Mouse (Mus musculus): ENCODE measurements around the gene Bcl2l12.
"Not testable (repeated sequence)": the region's sequence is repeated elsewhere in the genome, so short reads cannot be mapped to it uniquely, and the experiment has no call there.

Bcl2l12 gene

DNA sequence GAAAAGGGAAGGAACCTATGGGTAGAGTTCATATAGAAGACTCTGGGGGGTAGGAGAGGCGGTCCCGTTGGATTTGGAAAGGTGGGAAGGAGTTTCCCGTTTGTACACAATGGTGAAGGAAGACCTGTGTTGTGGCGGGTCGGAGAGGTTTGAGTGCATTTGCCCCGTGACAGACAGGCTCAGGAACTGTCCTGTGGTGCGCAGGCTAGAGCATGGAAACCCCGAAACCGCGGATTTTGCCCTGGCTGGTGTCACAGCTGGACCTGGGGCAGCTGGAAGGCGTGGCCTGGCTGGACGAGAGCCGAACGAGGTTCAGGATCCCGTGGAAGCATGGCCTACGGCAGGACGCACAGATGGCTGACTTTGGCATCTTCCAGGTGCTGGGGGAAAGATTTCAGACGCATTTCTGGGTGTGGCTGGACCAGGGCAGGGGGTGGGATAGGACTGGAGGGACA lies at the start of gene Bcl2l12:
Gene Bcl2l12 (minus strand): TSS at position 212 of the 455 bp plus-strand sequence.
- peak; percentile 77 for DNase-seq

DNA sequence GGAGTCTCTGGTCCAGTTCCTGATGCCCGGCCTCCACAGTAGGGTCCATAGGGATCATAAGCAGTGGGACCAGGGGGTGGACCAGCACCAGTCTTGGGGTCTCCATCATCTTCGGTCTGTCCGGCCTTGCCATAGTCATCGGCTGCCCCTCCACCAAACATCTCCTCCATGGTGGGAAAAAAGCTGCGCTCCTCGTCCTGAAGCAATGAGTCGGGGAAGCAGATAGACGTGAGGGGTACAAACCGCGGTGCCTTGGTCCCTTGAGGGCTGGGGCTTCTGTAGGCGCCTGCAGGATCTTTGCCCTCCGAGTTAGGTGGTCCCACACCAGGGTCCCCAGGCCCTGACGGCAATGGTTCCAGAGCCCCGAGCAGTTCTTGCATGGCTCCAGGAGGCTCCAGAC lies 49.0 kb upstream of the Bcl2l12 start:
- no peak for DNase-seq

DNA sequence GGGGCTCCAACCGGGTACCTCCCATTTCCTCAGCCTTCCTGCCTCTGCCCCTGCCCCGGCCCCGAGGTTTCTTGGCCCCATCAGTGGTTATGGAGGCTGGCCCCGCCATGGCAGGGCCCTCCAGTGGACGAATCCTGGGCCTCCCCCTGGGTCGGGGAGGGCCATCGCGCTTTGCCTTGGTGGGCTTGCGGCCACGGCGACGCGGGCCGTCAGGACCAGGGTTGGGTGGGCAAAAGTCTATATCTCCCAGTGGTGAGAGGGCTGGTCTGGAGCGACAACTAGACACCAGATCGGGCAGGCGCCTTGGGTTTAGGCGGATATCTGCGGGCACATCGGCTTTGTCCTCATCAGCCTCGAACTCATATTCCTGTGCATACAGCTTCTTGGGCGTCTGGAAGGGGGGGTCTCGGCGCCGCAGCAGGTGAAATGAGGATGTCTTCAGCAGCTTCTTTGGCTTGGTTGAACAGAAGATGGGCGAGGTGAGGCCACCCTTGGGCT lies 48.4 kb upstream of the Bcl2l12 start:
- DNase-seq: no peak

DNA sequence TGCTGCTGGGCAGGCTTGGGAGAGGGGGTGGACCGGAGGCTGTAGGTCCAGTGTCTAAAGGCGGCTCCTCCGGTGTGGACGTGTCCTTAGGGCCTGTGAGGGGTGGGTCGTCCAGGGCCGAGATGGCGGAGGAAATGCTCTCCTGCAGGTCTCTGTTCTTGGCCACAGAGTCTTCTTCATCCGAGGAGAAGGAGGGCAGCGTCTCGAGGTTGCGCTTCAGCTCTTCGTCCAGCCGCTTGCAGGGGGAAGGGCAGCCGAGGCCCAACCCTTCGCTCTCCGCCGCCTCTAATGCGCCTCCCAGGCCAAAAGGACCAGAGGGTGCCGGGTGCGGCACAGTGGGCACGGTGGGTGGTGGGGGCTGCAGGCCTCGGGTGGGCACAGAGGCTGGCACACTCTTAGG lies 47.2 kb upstream of the Bcl2l12 start:
- DNase-seq: no peak

DNA sequence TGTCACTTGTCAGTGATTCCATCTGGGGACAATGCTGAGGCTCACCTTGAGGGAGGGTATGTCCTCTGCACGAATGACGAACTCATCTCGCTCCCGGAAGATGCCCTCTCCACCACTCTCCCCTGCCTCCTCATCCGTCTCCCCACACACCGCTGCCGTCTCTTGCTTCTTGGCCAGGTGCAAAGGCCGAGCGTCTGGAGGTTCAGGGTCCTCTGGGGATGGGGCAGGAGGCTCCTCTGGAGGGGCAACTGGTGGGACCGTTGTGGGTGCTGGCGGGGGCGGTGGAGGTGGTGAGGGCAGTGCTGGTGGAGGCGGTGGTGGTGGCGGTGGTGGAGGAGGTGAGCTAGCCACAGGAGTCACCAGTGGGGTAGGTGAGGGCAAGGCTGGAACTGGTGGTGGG lies 44.8 kb upstream of the Bcl2l12 start:
- DNase-seq: no peak

DNA sequence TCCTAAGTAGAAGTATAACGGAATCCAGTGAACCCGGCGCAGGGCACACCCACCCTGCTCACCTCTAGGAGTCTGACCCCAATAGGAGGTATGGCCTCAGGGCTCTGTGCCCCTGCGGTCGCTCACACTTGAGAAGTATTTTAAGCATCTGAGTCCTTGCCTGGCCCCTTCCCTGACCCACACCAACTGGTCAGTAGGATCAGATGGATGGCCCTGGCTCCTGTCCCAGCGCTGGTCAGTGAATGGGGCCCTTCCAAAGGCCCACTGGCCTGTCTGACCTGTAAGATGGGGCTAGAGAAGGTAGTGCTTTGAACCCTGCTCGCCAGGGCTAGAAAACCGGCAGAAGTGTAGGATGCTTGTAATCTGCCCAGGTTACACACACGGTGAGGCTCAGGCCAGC lies 42.3 kb upstream of the Bcl2l12 start:
- no peak for DNase-seq

DNA sequence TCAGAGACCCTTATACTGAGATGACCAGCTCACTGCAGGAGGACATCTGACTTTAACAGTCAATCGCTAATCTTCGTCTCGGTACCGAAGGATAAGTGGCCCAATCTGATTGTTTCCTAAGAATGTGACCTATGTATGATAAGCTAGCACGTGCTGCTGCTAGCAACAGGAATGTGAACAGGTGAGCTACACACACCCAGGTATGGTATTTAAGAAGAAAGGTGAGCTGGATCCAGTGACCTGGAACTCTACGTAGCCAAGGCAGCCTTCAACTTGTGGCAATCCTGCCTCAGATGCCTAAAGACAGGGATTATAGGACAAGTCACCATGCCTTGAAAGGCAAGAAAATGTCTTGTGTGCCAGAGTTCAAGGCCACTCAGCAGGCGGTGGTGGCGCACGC lies 39.9 kb upstream of the Bcl2l12 start:
- DNase-seq: no peak

DNA sequence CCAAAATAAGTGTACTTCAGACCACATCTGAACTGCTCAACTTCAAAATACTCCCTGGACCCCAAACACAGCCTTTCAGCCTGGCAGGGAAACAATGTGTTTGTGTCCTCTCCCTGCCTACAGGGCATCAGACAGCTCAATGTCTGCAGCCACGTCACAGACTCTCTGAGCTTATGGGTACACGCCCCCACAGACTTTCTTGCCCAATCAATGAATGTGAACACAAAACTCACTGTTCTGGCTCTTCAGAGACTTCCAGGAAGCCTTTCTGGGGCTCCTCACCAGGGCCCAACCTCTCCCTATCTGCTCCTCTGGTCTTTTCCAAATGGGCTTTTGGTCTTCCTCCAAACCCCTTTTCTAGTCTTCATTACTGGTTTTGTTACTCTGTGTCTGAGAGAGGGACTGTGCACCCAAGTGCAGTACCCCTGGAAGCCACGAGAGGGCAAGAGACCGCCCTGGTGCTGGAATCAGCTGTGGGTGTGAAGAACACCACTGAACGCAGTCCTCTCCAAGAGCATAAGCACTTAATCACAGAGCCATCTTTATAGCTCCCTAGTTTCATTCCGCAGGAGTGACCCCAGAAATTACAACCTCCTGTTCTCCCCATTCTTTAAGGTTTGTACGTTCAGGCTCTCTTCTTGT lies 39.3 kb upstream of the Bcl2l12 start:
- DNase-seq: no peak

DNA sequence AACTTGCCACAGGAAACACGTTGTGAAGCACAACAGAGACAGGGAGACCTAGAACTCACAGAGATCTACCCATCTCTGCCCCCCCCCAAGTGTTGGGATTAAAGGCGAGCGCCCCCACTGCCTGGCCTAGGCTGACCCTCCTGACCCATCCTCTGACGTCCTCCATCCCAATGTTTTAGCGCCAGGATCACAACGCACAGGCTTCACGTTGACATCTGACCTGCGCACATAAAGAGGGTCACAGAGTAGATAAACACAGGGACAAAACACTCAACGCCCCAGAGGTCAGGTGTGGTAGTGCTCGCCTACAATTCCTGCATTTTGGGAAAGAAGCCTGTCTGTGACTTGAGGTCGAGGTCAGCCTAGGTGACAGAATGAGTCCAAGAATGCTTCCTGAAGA lies 38.2 kb upstream of the Bcl2l12 start:
- no peak for DNase-seq

DNA sequence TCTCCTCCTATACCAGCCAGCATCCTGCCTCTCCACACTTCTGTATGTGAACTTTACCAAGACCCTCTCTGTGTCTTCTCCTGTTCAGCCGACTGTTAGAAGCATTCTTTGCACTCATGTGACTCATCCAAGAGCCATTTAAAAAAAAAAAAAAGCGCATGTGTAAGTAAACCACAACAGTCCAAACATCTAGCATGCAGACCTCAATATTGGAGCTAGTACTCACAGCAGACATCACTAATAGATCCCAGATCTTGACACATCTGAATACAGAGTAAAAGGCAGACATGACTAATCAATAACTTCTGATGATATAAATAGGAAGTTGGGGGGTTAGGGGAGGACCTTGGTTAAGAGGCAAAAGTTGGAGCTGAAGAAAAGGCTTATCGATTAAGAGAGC lies 37.1 kb upstream of the Bcl2l12 start:
- no peak for DNase-seq

DNA sequence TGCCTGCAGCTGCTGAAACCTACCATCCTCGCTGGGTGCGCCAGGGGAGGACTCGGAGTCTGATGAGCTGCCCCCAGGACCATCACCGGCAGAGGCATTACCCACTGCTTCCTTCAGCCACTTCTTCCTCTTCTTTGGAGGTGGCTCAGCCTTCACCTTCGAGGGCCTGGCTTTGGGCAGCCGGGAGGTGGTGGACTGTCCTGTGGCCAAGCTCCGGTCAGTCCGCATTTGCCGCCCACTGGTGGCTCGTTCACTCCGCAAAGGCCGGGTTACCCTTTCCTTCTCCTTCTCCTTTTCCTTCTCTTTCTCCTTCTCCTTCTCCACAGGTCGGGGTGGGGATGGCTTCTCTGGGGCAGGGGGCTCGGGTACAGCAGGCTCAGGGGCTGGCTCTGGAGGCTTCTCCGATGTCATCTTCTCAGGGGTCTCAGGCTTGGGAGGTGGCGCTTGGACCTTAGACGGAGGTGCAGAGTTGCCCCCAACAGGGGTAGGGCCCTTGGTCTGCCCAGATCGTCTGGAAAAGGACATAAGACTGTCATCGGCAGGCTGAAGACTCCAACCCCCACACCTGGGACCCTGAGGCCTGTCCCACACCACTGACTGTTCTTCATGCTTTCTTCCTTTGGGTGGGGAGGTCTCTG lies 35.3 kb upstream of the Bcl2l12 start:
- no peak for DNase-seq

DNA sequence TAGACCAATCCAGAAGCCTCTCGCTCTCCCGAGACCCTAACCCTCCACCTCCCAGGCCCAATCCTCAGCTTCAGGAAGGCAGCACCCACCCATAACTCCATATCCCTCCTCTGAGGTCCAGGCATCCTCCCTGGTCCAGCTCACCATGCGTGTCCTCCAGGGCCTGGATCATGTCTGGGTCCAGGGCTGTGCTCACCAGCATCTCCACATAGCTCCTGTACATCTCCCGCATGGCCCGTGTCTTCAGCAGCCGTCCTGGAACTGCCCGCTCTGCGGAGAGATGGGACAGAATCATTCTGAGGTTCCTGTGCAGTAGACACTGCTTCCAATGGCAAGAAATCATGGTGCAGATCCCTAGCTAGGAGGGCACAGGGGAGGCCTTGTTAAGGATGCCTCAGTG lies 32.3 kb upstream of the Bcl2l12 start:
- DNase-seq: no peak

DNA sequence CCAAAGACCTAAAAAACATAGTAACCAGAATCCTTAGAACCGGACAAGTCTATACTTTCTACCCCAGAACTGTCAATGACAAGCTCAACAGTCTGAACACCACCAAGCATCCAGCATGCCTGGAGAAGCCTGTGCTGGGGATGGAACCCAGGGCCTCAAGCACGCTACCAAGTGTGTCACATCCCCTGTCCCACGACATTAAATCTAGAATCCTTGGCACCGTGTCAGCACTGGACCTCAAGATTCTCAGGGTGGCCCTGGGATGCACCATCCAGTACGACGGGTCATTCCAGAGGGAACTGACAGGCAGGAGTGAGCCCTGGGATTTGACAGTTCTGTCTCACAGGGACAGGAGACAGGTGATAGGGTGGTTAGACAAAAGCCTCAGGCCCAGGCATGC lies 31.5 kb upstream of the Bcl2l12 start:
- no peak for DNase-seq

DNA sequence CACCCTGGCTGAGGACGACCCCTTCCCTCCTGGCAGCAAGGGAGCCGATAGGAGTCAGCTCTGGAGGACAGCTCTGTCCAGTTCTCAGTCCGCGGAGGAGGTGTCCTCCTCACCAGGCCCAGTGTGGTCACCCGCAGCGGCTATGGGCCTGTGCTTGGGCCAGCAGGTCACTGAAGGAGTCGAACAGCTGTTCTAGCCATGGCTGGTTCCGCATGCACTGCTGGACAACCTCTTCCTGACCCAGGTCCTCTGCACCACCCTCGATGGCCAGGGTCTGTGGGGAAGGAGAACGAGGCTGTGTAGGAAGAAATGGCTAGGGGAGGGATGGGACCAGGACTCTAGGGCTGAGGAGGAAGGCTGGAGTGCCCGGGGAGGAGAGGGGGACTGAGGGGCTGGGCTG lies 29.8 kb upstream of the Bcl2l12 start:
- no peak for DNase-seq

DNA sequence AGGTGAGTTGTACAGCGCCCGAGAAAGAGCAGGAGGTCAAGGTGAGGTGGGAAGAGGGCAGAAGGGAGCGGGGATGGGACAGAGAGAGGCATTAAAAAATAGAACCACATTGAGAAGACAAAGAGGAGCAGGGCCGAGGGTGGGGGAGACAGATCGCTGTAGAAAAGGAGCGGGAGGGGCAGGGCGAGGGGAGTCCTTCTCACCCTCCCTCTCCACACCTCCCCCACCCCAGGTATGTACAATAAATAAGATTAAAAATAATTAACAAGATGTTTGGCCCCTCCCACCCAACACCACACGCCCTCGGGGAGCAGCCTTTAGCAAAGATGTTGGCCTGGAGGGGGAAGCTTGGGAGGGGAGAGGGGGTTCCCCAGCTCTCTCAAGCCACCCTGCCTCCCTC lies 29.2 kb upstream of the Bcl2l12 start:
- DNase-seq: no peak

DNA sequence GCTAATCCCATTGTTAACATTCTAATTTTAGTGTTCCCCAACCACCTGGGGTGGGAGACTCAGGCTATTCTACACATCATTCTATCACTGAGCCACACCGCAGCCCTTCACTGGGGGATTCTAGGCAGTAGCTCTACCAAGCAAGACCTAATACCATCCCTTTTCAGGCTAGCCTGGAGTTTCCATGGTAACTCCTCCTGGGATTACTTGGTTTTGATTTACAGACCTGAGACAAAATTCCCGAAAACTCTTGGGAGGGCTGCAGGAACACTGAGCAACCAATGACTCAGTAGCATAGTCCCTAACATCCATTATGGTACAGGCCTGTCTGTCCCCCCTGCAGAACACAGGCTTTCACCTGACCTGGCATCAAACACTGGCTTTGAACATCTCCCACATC lies 27.7 kb upstream of the Bcl2l12 start:
- DNase-seq: no peak

DNA sequence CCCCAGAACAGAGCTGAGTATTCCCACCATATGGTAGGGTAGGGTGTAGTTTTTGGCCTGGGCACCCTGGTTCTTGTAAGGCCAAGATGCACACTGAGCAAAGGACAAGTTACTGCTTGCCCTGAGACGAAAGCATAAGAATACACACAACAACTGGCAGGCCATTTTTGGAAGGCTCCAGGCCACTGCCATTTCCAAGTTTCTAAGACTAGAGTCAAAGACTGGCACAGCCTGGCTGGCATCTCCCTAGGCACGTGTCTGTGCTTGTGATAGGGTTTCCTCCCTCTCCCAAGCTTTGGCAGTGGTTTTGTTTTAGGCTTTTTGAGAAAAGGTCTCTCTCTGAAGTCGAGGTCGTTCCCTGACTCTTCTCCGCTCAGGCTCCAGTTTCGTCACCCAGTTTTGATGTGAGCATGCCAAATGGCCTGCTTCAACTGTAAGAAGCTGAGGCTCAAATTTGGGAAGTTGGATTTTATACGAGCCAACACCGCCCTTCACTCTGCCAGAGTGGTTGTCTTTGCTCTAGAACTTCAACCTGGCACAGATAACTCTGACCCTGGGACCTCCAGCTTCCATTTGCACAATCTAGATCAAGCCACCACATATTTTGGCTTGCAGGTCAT lies 27.2 kb upstream of the Bcl2l12 start:
- no peak for DNase-seq

DNA sequence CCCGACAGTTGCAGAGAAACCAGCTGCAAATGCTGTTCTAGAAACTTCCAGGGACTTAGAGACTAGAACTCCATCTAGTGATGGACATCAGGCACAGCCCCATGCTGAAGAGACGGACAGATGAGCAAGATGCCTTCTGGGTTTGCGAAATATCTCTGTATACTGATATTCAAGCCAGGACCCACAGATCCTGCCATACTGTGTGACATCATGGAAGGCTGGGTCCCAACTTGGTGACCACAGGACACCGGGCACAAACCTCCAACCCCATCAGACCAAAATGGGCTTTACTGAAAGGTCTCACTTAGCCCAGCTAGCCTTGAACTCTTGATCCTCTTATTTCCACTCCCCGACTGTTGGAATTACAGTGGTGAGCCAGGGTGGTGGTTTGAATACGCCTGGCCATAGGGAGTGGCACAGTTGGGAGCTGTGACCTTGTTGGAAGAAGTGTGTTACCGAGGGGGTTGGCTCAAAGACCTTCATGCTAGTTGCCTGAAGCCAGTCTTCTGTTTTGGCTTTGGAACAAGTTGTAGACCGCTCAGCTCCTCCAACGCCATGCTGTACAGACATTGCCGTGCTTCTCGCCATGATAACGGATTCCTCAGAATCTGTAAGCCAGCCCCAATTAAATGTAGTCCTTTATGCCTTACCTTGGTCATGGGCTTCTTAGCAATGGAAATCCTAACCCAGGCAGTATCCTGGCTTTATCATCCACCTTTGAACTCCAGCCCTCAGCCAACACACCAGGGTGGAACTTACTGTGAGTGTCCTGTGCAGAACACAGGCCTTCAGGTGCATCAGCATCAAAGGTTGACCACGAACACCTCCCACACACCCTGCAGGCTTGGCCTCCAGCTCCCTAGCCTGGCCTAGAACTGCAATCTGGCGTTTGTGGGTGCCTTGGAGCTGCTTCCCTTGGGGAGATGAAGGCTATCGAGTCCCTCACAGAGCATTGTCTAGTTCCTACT lies 26.1 kb upstream of the Bcl2l12 start:
- DNase-seq: no peak

DNA sequence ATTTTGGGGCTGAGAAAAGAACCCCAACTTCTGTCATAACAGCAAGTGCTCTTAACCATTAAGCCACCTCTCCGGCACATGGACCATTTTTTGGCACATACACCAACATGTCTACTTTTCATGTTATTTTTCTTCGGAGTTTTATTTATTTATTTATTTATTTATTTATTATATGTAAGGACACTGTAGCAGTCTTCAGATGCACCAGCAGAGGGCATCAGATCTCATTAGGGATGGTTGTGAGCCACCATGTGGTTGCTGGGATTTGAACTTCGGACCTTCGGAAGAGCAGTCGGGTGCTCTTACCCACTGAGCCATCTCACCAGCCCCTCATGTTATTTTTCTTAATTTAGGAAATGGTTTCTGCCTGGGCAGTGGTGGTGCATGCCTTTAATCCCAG lies 25.2 kb upstream of the Bcl2l12 start:
- not testable (repeated sequence) for DNase-seq

DNA sequence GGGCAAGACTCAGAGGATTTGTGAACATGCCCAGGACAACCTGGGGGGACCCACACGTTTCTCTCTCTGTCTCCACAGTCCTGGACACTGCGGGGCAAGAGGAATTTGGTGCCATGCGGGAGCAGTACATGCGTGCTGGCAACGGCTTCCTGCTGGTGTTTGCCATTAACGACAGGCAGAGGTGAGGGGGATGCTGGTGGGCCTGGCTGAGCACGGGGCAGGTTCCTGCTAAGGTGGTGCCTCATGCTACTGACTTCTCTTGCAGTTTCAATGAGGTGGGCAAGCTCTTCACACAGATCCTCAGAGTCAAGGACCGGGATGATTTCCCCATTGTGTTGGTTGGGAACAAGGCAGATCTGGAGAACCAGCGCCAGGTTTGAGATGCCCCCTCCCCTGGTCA lies 21.7 kb upstream of the Bcl2l12 start:
- no peak for DNase-seq

DNA sequence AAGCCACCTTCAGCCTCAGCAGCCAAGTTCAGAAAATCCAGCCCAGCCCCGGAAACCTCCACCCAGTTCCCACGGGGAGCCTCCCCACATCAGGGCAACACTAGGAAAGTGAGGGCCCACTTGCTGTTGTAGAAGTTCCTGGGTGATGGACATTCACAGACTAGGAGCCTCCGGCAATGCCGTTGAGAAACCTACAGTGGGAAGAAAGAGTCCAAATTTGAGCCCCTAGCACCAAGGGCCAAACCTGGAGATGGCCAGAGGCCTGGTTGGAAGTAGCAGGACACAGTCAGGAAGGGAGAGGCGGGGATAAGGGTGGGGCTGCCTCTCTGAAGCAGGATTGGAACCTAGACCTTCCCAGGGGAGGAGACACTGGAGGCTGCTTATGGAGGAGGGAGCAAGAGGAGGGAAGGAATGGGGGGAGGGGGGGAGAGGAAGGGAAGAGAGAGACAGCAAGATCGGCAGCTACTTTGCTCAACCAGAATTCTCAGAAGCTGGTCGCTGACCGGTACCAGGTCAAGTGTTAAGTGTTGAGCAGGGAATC lies 20.6 kb upstream of the Bcl2l12 start:
- DNase-seq: peak; percentile 76

DNA sequence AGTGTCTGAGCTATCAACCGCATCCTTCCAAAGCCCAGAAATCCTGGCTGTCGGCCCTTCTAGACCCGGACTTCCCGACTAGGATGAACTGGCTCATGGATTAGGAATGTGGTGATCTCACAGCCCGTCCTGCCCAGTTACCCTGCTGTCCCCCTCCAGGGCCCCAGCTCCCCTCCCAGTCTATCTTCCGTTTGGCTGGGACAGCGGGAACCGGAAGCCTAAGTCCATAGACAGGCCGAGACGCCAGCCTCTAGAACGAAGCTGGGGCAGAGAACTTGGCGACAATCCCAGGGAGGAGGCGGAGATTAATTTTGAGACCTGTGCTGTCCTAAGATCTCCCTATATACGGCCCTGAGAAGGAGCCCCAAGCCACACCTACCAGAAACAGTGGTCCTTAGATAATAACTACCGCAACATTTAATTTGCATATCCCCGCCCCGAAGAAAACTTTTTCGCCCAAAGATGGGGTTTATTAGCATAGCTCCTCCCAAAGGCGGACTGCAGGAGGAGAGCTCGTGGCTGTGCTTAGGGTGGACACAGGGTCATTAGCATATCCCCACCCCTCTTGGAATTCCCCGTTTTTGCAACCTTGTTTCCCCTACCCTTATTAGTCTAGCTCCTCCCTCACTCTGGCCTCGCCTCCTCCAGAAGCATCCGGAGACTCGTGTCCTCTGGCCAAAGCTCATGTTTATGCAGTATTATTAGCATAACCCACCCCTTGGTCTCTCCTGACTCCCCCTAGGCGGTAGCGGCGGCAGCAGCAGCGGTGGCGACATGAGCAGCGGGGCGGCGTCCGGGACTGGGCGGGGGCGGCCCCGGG lies 18.9 kb upstream of the Bcl2l12 start, which contains the start of gene Rras:
Gene Rras (plus strand): TSS at position 720 of the 820 bp plus-strand sequence.
- peak; percentile 99 for DNase-seq

All from kidney, adult 11 months (tissue).